Mouse (Mus musculus) myocyte (in vitro differentiated cells): ENCODE data around the gene Mcts1.

Experiments
- E2F4 ChIP-seq: IDR thresholded peaks from one replicate; pipeline ENCODE4 v1.6.1; 2011; ENCODE audit warnings: mild to moderate bottlenecking, control low read depth, moderate library complexity; ENCODE audit not compliant: insufficient read depth
- MAX ChIP-seq: IDR thresholded peaks from one replicate; pipeline ENCODE4 v1.6.1; 2011; ENCODE audit warnings: low read depth, mild to moderate bottlenecking, control low read depth
- MYOG ChIP-seq, 3 experiments: IDR thresholded peaks; one replicate each; pipeline ENCODE4 v1.6.1; 2011; ENCODE audit warnings: control low read depth in 2 of 3, low read depth in 2 of 3, mild to moderate bottlenecking in 2 of 3; ENCODE audit not compliant: insufficient read length in 2 of 3, control insufficient read depth in 1 of 3, insufficient read depth in 1 of 3
- POLR2A ChIP-seq: IDR thresholded peaks from one replicate; pipeline ENCODE4 v1.6.1; 2011; ENCODE audit warnings: low read depth, mild to moderate bottlenecking, control low read depth, moderate library complexity; ENCODE audit not compliant: insufficient read length
- SRF ChIP-seq: IDR thresholded peaks from one replicate; pipeline ENCODE4 v1.6.1; 2011; ENCODE audit warnings: low read depth; ENCODE audit not compliant: control insufficient read depth, insufficient read length
- TCF3 ChIP-seq: IDR thresholded peaks from one replicate; pipeline ENCODE4 v1.6.1; 2011; ENCODE audit warnings: low read depth, control low read depth; ENCODE audit not compliant: insufficient read length
- USF1 ChIP-seq: IDR thresholded peaks from one replicate; pipeline ENCODE4 v1.6.1; 2011; ENCODE audit warnings: low read depth, mild to moderate bottlenecking, control low read depth, moderate library complexity

- TF ChIP-seq POLR2A (no peak), E2F4 (no peak), TCF3 (no peak), USF1 (no peak), MAX (no peak), MYOG (IDR thresholded peaks at IDR 0.05; ENCODE audit: control insufficient read depth in 1 of 3, insufficient read depth in 1 of 3, insufficient read length in 2 of 3, low read depth in 2 of 3) (no peak), SRF (no peak)
Measured at GRCm38 (mm10) chrX:38650404-38651039, 50.1 kb downstream of the Mcts1 start.
